Mouse (Mus musculus) spleen, adult 2 months (tissue): ENCODE measurements at regions not wholly inside any gene's neighbourhood (a gene's known extent, or its start where the extent isn't known, plus 50 kb on each side); places are given as distances from the start of the nearest gene placed in this dataset.

Experiments
- DNase-seq, 2 experiments: peaks; one replicate each; pipeline versions ENCODE4 v3.0.0 to v3.0.0-alpha.2; 2012 to 2021; ENCODE audit warnings: low spot score in 2 of 2, low read depth in 1 of 2
- H3K27ac ChIP-seq: fragments of 200-500 bp; 2 replicates; pipeline ENCODE4 v1.5.1; 2012; ENCODE audit warnings: low read length, inconsistent platforms; ENCODE audit not compliant: insufficient read depth
- H3K27me3 ChIP-seq: fragments of 200-500 bp; 2 replicates; pipeline ENCODE4 v1.6.1; 2012; ENCODE audit warnings: mild to moderate bottlenecking, moderate library complexity, low read length, inconsistent platforms; ENCODE audit not compliant: control insufficient read depth, insufficient read depth
- H3K36me3 ChIP-seq: fragments of 200-500 bp; 2 replicates; pipeline ENCODE4 v1.6.1; 2012; ENCODE audit warnings: mild to moderate bottlenecking, low read length, inconsistent platforms; ENCODE audit not compliant: control insufficient read depth, insufficient read depth
- H3K4me1 ChIP-seq: fragments of 200-500 bp; 2 replicates; pipeline ENCODE4 v1.6.1; 2011; ENCODE audit warnings: inconsistent platforms; ENCODE audit not compliant: control insufficient read depth, insufficient read depth, insufficient read length
- H3K4me3 ChIP-seq: fragments of 200-500 bp; 2 replicates; pipeline ENCODE4 v1.5.1; 2011; ENCODE audit warnings: mild to moderate bottlenecking, inconsistent platforms; ENCODE audit not compliant: insufficient read depth, insufficient read length; ENCODE audit errors: extremely low read depth
- CTCF ChIP-seq: fragments of 200-500 bp; IDR thresholded peaks from 2 replicates; pipeline ENCODE4 v1.5.1; 2011; ENCODE audit warnings: mild to moderate bottlenecking, inconsistent platforms; ENCODE audit not compliant: insufficient read depth, insufficient read length, insufficient replicate concordance; ENCODE audit errors: extremely low read depth
- POLR2A ChIP-seq: fragments of 200-500 bp; IDR thresholded peaks from 2 replicates; pipeline ENCODE4 v1.6.1; 2011; ENCODE audit warnings: low read depth, low read length, inconsistent platforms
- whole genome bisulfite sequencing: fragments of 180-500 bp; shearing (Covaris S2); methylation state at CpG from one replicate; pipeline ENCODE4 v1.1.7; 2018; 5-methylcytosine and 5-hydroxymethylcytosine counted together

DNA sequence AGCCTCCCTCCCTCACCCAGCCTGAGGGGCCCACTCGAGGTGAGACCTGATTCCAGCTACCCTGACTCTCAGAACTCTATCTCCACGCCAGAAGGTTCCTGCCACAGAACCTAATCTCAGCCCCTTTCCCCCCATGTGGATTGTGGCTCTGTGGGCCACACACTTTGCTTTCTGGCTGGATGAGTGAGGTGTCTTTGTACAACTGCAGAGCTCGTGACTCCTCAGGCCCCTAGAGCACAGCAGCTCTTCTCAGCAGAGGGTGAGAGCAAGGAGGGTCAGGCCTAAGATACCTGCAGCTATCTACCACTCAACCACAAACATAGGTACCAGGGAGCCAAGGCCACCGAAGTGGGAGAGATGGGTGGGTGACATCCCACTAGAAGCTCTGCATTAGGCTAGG lies 93.2 kb downstream of the Fam53a start:
- no peaks in the 10 kb centered on the region for H3K36me3 ChIP-seq
- no peak overlapping the region for H3K27ac ChIP-seq
- no peak for TF ChIP-seq POLR2A
- no peak for TF ChIP-seq CTCF
- no peak for DNase-seq
- 62% methylated on average over 4 of the region's 4 CpGs for WGBS
- no peaks in the 10 kb centered on the region for H3K27me3 ChIP-seq
- no peaks in the 10 kb centered on the region for H3K4me1 ChIP-seq
- no peak overlapping the region for H3K4me3 ChIP-seq

DNA sequence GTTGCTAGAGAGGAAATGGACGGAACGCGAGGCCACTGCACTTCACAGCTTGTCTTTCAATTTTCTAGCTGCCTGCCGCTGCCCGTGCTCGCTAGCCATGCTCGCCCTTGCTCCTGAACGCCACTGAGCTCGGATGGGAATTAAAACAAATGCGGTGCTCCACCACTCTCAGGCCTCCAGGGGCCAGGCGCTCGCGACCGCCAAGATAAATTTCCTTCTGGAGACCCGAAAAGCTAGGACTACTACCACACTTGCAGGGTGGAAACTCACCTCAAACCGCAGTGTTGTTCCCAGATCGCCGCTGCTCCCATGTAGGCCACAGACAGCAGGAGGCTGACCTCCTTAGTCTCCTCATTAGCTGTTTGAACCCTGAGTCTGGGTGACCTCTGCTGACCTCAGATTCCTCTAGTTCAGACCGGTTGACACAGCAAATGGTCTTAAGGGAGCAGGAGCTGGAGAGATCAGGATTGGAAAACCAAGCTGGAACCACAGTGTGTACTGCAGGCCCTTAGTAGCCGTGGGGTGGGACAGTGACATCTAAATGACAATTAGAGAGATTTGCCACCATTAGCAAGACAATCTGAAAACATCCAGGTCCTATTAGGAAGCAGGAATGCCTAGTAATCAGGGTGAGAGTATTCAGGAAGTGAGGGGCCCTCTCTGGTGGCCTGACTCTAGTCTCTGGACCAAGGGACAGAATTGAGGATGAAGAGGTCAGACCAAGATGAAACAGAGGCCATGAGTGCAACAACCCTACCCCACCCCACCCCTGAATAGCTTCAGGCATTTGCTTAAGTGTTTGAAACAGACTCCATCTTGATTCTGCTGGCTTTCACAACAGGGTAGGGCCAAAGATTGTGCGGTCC lies 94.1 kb downstream of the Fam53a start:
- Histone ChIP-seq H3K4me1 (no peaks in the 10 kb centered on the region), H3K4me3 (no peak overlapping the region), H3K27me3 (no peaks in the 10 kb centered on the region), H3K27ac (no peak overlapping the region), H3K36me3 (no peaks in the 10 kb centered on the region)
- no peak for DNase-seq
- TF ChIP-seq POLR2A (no peak), CTCF (no peak)
- WGBS, result 74% methylated on average over 21 of the region's 21 CpGs

DNA sequence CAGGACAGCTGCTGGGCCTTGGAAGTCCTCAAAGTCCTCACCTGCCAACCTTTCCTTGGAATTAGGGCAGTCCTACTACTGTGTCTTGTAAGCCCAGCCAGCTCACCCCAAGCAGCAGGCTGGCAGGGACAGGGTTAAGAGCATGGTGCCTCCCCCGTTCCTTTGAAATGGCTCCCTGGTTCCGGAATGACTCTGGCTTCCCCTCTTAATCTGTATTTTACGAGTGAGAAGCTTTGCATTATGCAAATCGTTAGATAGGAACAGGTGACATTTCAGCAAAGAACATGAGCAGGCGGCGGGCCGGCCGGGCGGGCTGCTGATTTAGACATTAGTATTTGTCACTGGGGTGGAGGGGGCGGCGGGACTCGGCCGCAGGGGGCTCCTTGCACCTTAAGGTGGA lies 95.1 kb downstream of the Fam53a start:
- H3K4me1 ChIP-seq, result peaks cover 4% of the 10 kb centered on the region; the same call in 1 of the 2 replicates
- 20% methylated on average over 13 of the region's 13 CpGs for WGBS
- no peak for TF ChIP-seq CTCF
- TF ChIP-seq POLR2A, result no peak
- no peak for DNase-seq
- H3K36me3 ChIP-seq, result no peaks in the 10 kb centered on the region
- no peaks in the 10 kb centered on the region for H3K27me3 ChIP-seq
- no peak overlapping the region for H3K27ac ChIP-seq
- H3K4me3 ChIP-seq, result no peak overlapping the region

DNA sequence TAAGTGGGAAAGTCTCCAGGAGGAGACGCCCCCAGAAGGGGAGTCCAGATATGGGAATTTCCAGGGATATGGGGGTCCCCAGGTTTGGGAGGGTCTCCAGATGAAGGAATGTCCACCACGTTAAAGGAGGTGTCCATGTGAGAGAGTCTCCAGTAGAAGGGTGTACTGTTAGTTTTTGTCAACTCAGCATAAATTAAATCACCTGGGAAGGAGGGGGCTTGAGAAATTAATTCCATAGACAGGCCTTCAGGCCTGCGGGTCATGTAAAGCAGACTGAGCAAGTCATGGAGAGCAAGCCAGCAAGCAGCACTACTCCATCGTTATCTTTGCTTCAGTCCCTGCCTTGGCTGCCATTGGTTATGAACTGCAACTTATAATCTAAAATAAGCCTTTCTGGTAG lies 96.2 kb downstream of the Fam53a start:
- WGBS, result 87% methylated on average over 4 of the region's 4 CpGs
- Histone ChIP-seq H3K27me3 (no peaks in the 10 kb centered on the region), H3K36me3 (no peaks in the 10 kb centered on the region), H3K4me3 (no peak overlapping the region), H3K27ac (no peak overlapping the region), H3K4me1 (peaks cover 6% of the 10 kb centered on the region; the same call in 1 of the 2 replicates)
- no peak for DNase-seq
- no peak for TF ChIP-seq CTCF
- TF ChIP-seq POLR2A, result no peak

- no peak for DNase-seq
- Histone ChIP-seq H3K27me3 (no peaks in the 10 kb centered on the region), H3K4me3 (no peak overlapping the region), H3K4me1 (peaks cover 6% of the 10 kb centered on the region; the same call in 1 of the 2 replicates), H3K27ac (no peak overlapping the region), H3K36me3 (no peaks in the 10 kb centered on the region)
- WGBS, result 100% methylated on average over 1 of the region's 1 CpGs
- TF ChIP-seq CTCF, result no peak
- no peak for TF ChIP-seq POLR2A
Observed at GRCm38 (mm10) chr5:33531263-33531662, 97.5 kb upstream of the Nkx1-1 start.

GRCm38 (mm10) chr5:33529771-33530170 lies 96.0 kb upstream of the Nkx1-1 start:
- Histone ChIP-seq H3K4me3 (no peak overlapping the region), H3K4me1 (peaks cover 6% of the 10 kb centered on the region; the same call in 1 of the 2 replicates), H3K36me3 (no peaks in the 10 kb centered on the region), H3K27me3 (no peaks in the 10 kb centered on the region), H3K27ac (no peak overlapping the region)
- TF ChIP-seq POLR2A, result no peak
- no peak for TF ChIP-seq CTCF
- no peak for DNase-seq
- 13% methylated on average over 13 of the region's 13 CpGs for WGBS
